Mouse (Mus musculus) small intestine, adult 2 months (tissue): ENCODE data around the gene Cacna2d1.

ENCODE experiments used
- CTCF ChIP-seq: fragments of 200-500 bp; IDR thresholded peaks from 2 replicates; pipeline ENCODE4 v1.5.1; 2012; ENCODE audit warnings: low read depth, mild to moderate bottlenecking, control low read depth, inconsistent platforms, low read length, moderate library complexity, mixed read lengths; ENCODE audit not compliant: insufficient replicate concordance, insufficient read length; ENCODE audit errors: extremely low read depth
- POLR2A ChIP-seq: fragments of 200-500 bp; IDR thresholded peaks from 2 replicates; pipeline ENCODE4 v1.6.1; 2012; ENCODE audit warnings: low read depth, mild to moderate bottlenecking, control low read depth, inconsistent platforms, low read length, moderate library complexity

DNA sequence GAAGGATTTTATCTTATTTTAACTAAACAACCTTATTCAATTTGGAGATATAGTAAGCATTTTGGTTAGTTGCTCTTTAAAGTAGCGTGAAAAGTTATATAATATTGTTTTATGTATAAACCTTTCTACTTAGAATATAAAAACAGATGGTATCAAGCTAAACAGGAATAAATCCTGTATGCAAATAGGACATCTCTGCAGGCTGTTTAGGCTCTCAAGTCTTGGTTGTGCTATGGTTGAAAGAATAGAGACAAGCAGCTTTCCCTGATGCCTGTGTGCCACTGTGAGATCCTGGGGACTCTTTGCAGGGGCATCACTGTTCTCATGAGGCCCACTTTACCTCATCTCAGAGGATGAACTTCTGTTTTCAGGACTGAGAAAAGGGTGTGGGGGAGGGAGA lies 179.4 kb downstream of the Cacna2d1 start:
- no peak for TF ChIP-seq CTCF
- no peak for TF ChIP-seq POLR2A
